Mouse (Mus musculus): ENCODE measurements at regions not wholly inside any gene's neighbourhood (a gene's known extent, or its start where the extent isn't known, plus 50 kb on each side); places are given as distances from the start of the nearest gene placed in this dataset.

- no peak for DNase-seq (ENCODE audit: extremely low spot score in 1 of 2, low spot score in 2 of 2)
- H3K4me3 ChIP-seq, result no peak overlapping the region
- TF ChIP-seq CTCF (IDR thresholded peaks at IDR 0.05), result no peak
- no peak overlapping the region for H3K27ac ChIP-seq
- intact Hi-C loops (cut with DNase I), result no loop called here
These were observed 1253.1 kb downstream of the Pcdh18 start for GRCm38 (mm10) chr3:48503996-48504395.

GRCm38 (mm10) chr3:48464679-48465078 lies 1292.4 kb downstream of the Pcdh18 start:
- no peak overlapping the region for H3K4me3 ChIP-seq
- no peak for TF ChIP-seq CTCF (IDR thresholded peaks at IDR 0.05)
- H3K27ac ChIP-seq, result no peak overlapping the region
- intact Hi-C loops (cut with DNase I), result no loop called here
- DNase-seq (ENCODE audit: extremely low spot score in 1 of 2, low spot score in 2 of 2), result no peak

GRCm38 (mm10) chr3:48441938-48442337 lies 1315.2 kb downstream of the Pcdh18 start:
- H3K27ac ChIP-seq, result no peak overlapping the region
- TF ChIP-seq CTCF (IDR thresholded peaks at IDR 0.05), result no peak
- DNase-seq (ENCODE audit: extremely low spot score in 1 of 2, low spot score in 2 of 2), result no peak
- intact Hi-C loops (cut with DNase I), result loop anchor here (1.0 kb wide), 1 partner anchor 12 kb away; no protein-coding TSS in a partner anchor
- no peak overlapping the region for H3K4me3 ChIP-seq

GRCm38 (mm10) chr3:48429406-48430033 lies 1327.6 kb downstream of the Pcdh18 start:
- intact Hi-C loops (cut with DNase I), result loop anchor here (1.0 kb wide), 1 partner anchor 12 kb away; no protein-coding TSS in a partner anchor
- no peak overlapping the region for H3K4me3 ChIP-seq
- no peak overlapping the region for H3K27ac ChIP-seq
- no peak for DNase-seq (ENCODE audit: extremely low spot score in 1 of 2, low spot score in 2 of 2)
- TF ChIP-seq CTCF (IDR thresholded peaks at IDR 0.05), result no peak

GRCm38 (mm10) chr3:48389862-48390261 lies 1367.3 kb downstream of the Pcdh18 start:
- no peak for TF ChIP-seq CTCF (IDR thresholded peaks at IDR 0.05)
- DNase-seq (ENCODE audit: extremely low spot score in 1 of 2, low spot score in 2 of 2), result no peak
- intact Hi-C loops (cut with DNase I), result no loop called here
- Histone ChIP-seq H3K27ac (no peak overlapping the region), H3K4me3 (no peak overlapping the region)
